Mouse (Mus musculus): ENCODE measurements around the gene Rpl27a.

DNA sequence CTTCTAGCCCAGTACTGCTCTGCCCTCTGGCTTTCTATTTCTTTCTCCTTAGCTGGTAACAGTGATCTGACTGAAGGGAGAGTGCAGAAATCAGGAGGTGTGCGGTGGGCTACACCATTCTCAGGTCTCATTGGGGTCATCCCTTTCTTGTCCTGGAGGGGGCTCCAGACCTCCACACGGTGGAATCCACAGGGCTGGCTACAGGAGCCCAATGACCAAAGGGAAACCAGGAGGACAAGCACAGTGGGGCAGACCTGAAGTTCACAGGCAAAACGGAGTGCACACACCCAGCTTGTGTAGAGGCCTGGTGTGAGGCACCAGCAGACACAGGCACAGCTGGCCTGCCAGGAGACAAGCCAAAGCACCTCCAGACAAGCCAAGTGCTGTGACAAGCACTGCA lies 9.4 kb downstream of the Rpl27a start:
- TF ChIP-seq CTCF (IDR thresholded peaks at IDR 0.05; ENCODE audit: control insufficient read depth, insufficient read depth, low read length) (peak; percentile 46; the same call in 1 of the 2 replicates), POLR2A (IDR thresholded peaks at IDR 0.05; ENCODE audit: borderline replicate concordance, control insufficient read depth, low read depth, low read length) (no peak)

Data from bone marrow, adult 2 months (tissue).